Mouse (Mus musculus) lung, embryonic 14.5 days (tissue): ENCODE results near the gene Zrsr1. TPM values are rescaled to one million over a fixed set of nuclear protein-coding genes. Genes with fewer than 3 reads are reported as not detected.

Source experiments
- ATAC-seq: fragments of 200-750 bp; cut with Nextera tagmentation; 2 replicates; pipeline ENCODE4 v1.8.0; 2017; ENCODE audit warnings: mild to moderate bottlenecking, moderate TSS enrichment, moderate library complexity; ENCODE audit not compliant: insufficient read depth
- DNase-seq: peaks from one replicate; pipeline ENCODE4 v3.0.0-alpha.2; 2015
- H3K27ac ChIP-seq: fragments of 300-500 bp; sonication (generic); 2 replicates; pipeline ENCODE4 v1.5.1; 2014; ENCODE audit warnings: low read depth, mild to moderate bottlenecking, moderate library complexity
- H3K27me3 ChIP-seq: fragments of 300-500 bp; sonication (generic); 2 replicates; pipeline ENCODE4 v1.6.1; 2014; ENCODE audit warnings: low read length, control low read depth; ENCODE audit not compliant: insufficient read depth
- H3K36me3 ChIP-seq: fragments of 300-500 bp; sonication (generic); 2 replicates; pipeline ENCODE4 v1.6.1; 2014; ENCODE audit warnings: control low read depth; ENCODE audit not compliant: insufficient read depth
- H3K4me1 ChIP-seq: fragments of 300-500 bp; sonication (generic); 2 replicates; pipeline ENCODE4 v1.6.1; 2014; ENCODE audit warnings: antibody characterized with exemption, control low read depth; ENCODE audit not compliant: insufficient read depth
- H3K4me2 ChIP-seq: fragments of 300-500 bp; sonication (generic); 2 replicates; pipeline ENCODE4 v1.6.1; 2014; ENCODE audit warnings: mild to moderate bottlenecking
- H3K4me3 ChIP-seq: fragments of 300-500 bp; sonication (generic); 2 replicates; pipeline ENCODE4 v1.5.1; 2014; ENCODE audit warnings: low read depth, low read length
- H3K9ac ChIP-seq: fragments of 300-500 bp; sonication (generic); 2 replicates; pipeline ENCODE4 v1.6.1; 2014
- H3K9me3 ChIP-seq: fragments of 300-500 bp; sonication (generic); 2 replicates; pipeline ENCODE4 v1.6.1; 2016; ENCODE audit warnings: low read depth, low read length, control low read depth
- CTCF ChIP-seq: IDR thresholded peaks from 2 replicates; pipeline ENCODE4 v1.5.1; 2016; ENCODE audit warnings: antibody characterized with exemption, low read depth
- WGBS: fragments of 180-500 bp; shearing (Covaris S2); extraction: QIAGEN DNeasy Blood & Tissue Kit; methylation state at CpG from one replicate; pipeline ENCODE4 v1.1.7; 2014; 5-methylcytosine and 5-hydroxymethylcytosine counted together
- polyA plus RNA-seq: library from polyadenylated mRNA; unstranded; fragments of >200 nt; fragmentation: Nextera tagmentation; extraction: Ambion mirVana; gene quantifications from 2 replicates; pipeline ENCODE4 v1.2.1, GENCODE M21; 2014

Gene Zrsr1
- 2.8 and 3.3 TPM in 2 replicates for polyA plus RNA-seq

DNA sequence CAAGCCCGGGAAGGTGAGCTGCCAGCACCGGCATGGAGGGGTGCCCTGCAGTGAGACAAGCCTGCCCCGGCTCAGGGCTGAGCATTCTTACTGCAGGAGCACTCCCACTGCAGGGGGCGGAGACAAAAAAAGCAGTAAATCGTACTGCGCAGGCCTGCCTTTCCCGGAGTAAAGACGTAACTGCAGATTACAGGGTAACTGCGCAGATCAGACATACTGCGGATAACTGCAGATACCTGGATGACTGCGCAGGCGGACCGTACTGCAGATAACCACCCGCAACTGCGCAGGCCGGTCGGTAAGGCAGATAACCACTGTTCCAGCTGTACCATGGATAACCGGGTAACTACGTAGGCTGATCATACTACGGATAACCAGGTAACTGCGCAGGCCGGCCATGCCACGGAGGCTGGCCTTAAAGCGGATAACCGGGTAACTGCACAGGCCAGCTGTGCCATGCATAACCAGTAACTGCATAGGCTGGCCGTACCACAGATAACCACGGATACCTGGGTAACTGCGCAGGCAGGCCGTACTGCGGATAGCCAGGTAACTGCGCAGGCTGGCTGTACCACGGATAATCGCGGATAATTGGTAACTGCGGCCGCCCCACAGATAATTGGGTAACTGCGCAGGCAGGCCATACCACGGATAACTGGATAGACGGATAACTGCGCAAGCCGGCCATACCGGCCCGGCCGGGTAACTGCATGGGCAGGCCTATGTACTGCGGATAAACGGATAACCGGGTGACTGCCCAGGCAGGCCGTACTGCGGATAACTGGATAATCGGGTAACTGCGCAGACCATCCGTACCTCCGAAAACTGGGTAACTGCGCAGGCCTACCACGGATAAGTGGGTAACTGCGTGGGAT lies at the start of gene Zrsr1:
Gene Zrsr1, plus strand, starts transcription at position 171 of the 875 bp plus-strand sequence.
- peak; percentile 82 for DNase-seq
- peak; percentile 88 for ATAC-seq
- no peaks in the 10 kb centered on the region for H3K4me1 ChIP-seq
- H3K4me2 ChIP-seq = peak within 1 kb of the TSS; percentile 78
- 49% methylated on average over 56 of the region's 56 CpGs for WGBS
- peak within 1 kb of the TSS; percentile 56 for H3K4me3 ChIP-seq
- no peak for TF ChIP-seq CTCF
- H3K36me3 ChIP-seq = peaks cover 17% of the 10 kb centered on the region; the same call in 1 of the 2 replicates
- peaks cover 28% of the 10 kb centered on the region; the same call in 1 of the 2 replicates for H3K9me3 ChIP-seq
- peak within 1 kb of the TSS; percentile 88 for H3K27ac ChIP-seq
- H3K27me3 ChIP-seq = no peaks in the 10 kb centered on the region
- peak within 1 kb of the TSS; percentile 56 for H3K9ac ChIP-seq

DNA sequence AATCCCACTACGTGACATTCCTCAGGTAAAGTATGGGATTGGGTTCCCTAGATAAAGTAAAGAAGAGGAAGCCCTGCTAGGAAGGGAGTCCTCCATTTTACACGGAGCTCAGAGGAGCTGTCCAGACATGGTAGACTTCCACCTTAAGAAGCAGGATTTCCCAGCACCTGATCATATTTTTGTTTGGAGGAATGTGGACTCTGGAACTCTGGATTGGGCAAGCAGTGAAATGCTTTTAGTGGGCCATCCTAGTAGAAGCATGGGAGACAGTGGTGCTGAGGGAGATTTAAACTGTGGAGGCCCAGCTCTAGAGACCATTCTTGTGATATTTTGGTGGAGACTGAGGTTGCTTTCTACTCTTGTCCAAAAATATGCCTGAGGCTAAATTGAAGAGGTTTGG lies 49.3 kb upstream of the Zrsr1 start:
- no peaks in the 10 kb centered on the region for H3K36me3 ChIP-seq
- WGBS = 73% methylated on average over 2 of the region's 2 CpGs
- no peak for TF ChIP-seq CTCF

DNA sequence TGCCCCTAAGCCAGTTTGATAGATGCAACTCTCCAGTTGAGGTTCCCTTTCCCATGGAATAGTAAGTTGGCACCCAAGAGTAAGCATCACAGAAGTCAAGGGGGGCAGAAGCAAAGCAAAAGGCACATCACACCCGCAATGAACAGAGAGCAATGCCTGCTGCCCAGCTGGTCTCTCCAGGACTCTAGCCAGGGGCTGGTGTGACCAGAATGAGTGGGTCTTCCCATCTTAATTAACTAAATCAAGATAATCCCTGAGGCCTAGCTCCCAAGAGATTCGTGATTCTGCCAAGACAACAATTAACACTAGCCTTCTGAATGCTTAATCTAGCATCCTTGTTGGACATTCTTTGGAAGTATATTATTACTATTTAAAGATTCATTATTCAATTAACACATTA lies 48.2 kb upstream of the Zrsr1 start:
- Histone ChIP-seq H3K4me3 (no peak overlapping the region), H3K4me2 (no peak overlapping the region), H3K4me1 (no peaks in the 10 kb centered on the region), H3K9me3 (no peaks in the 10 kb centered on the region), H3K9ac (no peak overlapping the region), H3K36me3 (no peaks in the 10 kb centered on the region), H3K27me3 (no peaks in the 10 kb centered on the region), H3K27ac (no peak overlapping the region)
- no peak for ATAC-seq
- no peak for DNase-seq
- WGBS = 76% methylated on average over 2 of the region's 2 CpGs
- no peak for TF ChIP-seq CTCF

More for the DNA sequence above, 49.3 kb upstream of the Zrsr1 start:
- Histone ChIP-seq H3K4me2 (no peak overlapping the region), H3K4me3 (no peak overlapping the region), H3K9ac (no peak overlapping the region), H3K4me1 (no peaks in the 10 kb centered on the region), H3K27me3 (no peaks in the 10 kb centered on the region), H3K9me3 (no peaks in the 10 kb centered on the region), H3K27ac (no peak overlapping the region)
- no peak for DNase-seq
- no peak for ATAC-seq

DNA sequence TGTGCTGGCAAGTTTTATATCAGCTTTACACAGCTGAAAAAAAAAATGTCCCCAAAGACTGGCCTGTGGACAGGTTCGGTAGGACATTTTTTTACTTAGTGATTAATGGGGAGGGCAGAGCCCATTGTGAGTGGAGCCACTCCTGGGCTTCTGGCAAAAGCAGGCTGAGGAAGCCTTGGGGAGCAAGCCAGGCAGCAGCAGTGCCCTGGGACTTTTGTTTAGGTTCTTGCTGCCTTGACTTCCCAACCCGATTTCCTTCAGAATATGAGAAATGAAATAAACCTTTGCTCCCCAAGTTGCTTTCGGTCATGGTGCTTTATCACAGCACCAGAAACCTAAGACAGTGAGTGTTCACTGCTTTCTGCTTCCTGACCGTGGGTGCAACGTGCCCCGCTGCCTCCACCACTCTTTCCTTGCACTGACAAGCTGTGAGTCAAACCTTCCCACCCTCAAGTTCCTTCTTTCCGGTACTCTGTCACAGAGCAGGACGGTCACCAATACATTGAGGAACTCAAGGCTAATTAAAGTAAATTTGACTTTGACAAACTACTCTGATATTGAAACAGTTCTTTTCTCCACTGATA lies 43.1 kb upstream of the Zrsr1 start:
- DNase-seq = no peak
- Histone ChIP-seq H3K27ac (no peak overlapping the region), H3K4me3 (no peak overlapping the region)

DNA sequence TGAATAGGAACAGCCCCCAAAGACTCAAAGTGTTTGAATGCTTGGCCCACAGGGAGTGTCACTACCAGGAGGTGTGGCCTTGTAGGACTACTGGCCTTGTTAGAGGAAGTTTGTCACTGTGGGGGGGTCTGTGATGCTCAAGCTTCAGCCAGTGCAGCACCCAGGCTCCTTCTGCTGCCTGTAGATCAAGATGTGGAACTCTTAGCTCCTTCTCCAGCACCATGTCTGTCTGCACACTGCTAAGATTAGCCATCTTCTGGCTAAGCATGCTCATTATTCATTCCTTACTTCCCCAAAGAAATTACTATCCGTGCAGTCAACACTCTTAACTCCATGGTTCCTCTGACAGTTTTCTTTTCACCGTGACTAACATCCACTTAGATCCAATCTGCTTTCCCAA lies 41.7 kb upstream of the Zrsr1 start:
- H3K4me1 ChIP-seq = no peaks in the 10 kb centered on the region
- DNase-seq (no peak), ATAC-seq (no peak)
- H3K27ac ChIP-seq = no peak overlapping the region
- H3K4me3 ChIP-seq = no peak overlapping the region
- H3K9me3 ChIP-seq = no peaks in the 10 kb centered on the region
- TF ChIP-seq CTCF = no peak
- H3K4me2 ChIP-seq = no peak overlapping the region
- no peaks in the 10 kb centered on the region for H3K27me3 ChIP-seq
- H3K36me3 ChIP-seq = no peaks in the 10 kb centered on the region
- H3K9ac ChIP-seq = no peak overlapping the region
- WGBS = 67% methylated on average over 2 of the region's 2 CpGs

More for the DNA sequence above, 43.1 kb upstream of the Zrsr1 start:
- Histone ChIP-seq H3K9ac (no peak overlapping the region), H3K4me2 (no peak overlapping the region), H3K4me1 (no peaks in the 10 kb centered on the region), H3K9me3 (no peaks in the 10 kb centered on the region), H3K27me3 (no peaks in the 10 kb centered on the region), H3K36me3 (no peaks in the 10 kb centered on the region)
- WGBS = 70% methylated on average over 8 of the region's 8 CpGs
- TF ChIP-seq CTCF = no peak
- no peak for ATAC-seq

DNA sequence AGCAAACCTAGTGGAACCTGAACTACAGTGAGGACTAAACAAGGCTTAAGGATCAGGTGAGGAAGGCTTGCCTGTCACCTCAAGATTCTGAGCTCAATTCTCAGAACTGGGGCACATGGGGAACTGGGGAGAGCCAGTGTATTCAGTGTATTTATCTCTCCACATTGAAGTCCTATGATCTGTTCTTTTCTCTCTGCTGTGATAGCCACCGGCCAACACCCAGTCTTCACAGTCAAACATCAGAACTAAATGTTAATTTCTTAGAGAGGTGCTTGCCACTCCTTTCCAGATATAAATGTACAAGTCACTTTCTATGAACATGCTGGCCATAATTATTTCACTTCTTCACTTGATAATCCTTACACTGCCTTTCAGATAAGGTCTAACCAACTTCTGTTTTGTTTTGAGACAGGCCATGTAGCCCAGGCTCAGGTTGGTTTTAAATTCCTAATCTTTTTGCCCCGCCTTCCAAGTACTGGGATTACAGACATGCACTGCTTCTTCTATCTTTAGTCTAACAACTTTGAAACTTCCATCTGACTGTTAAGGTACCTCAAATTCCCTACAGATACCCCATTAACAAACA lies 40.4 kb upstream of the Zrsr1 start:
- Histone ChIP-seq H3K36me3 (no peaks in the 10 kb centered on the region), H3K9ac (no peak overlapping the region), H3K4me3 (no peak overlapping the region), H3K27ac (no peak overlapping the region), H3K4me2 (no peak overlapping the region), H3K4me1 (no peaks in the 10 kb centered on the region), H3K27me3 (no peaks in the 10 kb centered on the region), H3K9me3 (no peaks in the 10 kb centered on the region)
- ATAC-seq (no peak), DNase-seq (no peak)
- no peak for TF ChIP-seq CTCF
- WGBS = 88% methylated on average over 2 of the region's 2 CpGs

DNA sequence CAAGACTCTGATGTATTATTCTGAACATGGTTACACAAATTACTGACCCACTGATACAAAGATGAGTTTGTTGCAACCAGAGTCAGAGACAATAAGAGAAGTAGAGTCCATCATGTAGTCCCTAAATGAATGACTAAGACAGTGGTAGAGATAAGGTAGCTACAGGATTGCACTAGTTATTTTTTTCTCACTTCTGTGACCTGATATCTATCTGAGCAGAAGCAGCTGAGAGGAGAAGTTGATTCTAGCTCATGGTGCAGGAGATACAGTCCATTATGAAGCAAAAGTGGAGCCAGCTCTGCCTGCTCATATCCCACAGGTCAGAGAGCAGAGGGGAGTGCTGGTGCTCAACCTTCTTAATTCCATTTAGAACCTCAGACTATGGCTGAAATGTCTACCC lies 39.6 kb upstream of the Zrsr1 start:
- DNase-seq (no peak), ATAC-seq (no peak)
- TF ChIP-seq CTCF = no peak
- no peaks in the 10 kb centered on the region for H3K36me3 ChIP-seq
- no peaks in the 10 kb centered on the region for H3K4me1 ChIP-seq
- no peaks in the 10 kb centered on the region for H3K9me3 ChIP-seq
- no peak overlapping the region for H3K27ac ChIP-seq
- H3K4me2 ChIP-seq = no peak overlapping the region
- no peaks in the 10 kb centered on the region for H3K27me3 ChIP-seq
- H3K4me3 ChIP-seq = no peak overlapping the region
- no peak overlapping the region for H3K9ac ChIP-seq
